Mouse (Mus musculus): Measurements from ENCODE around the gene Hdac4.

DNA sequence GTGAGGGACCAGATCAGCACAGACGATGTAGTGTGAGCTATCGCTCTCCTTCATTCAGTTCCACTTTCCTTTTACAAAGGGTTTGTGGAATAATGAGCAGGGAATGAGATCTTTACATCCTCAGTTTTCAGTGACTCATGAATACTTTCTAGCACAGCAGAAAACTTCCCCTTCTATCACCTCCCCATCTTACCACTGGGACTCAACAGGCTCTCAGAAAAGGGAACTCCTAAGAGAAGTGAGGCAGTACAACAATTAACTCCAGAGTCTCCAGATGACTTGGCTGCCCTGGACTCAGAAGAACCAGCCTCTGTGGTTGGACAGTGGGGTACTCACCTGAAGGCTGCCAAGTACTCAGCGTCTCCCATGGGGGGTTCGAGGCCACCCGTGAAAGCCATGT, 240.5 kb downstream of the Hdac4 start:
- TF ChIP-seq CTCF (IDR thresholded peaks at IDR 0.05; ENCODE audit: borderline replicate concordance, insufficient read depth, low read length) (no peak), POLR2A (IDR thresholded peaks at IDR 0.05; ENCODE audit: low read depth, low read length) (no peak)
